In the genomic region with DNA sequence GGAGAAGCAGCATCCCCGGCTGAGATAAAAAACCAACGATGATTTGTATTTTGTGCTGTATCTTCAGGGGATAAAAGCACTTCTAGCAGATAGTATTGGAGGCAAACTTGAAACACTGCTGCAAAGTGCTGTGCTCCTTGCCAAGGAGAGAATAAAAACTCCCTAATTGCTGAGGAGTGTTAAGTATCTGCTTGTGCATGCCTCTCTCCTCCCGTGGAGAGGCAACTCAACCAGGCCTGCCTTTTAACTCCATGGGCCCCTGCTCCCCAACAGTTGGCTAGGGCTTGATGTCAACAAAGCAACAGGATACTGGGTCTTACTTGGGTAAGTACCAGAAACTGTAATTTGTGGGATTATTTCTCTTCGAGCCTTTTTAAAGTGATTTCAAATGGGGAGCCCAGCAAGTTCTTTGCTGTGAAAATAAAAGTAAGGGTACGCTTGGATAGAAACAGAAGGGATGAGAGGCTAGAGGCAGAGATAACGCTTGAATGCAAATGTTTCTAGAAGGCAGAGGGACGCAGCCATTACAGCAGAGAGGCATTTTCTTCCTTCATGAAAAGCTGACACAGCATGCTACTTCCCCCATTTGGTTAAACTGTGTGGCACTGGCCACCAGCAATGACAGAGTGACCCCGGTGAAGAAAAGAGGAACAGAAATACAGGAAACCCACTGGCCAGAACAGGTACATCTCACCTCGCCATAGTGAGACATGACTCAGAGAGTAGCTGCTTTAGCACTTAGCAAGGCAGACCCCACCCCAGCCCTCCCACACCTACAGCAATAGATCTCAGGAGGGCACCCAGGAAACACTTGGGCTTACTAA, we compare ENCODE assay signal across 17 mouse cellular contexts.
DNase-seq lines count a peak whose midpoint lies in the region; ATAC-seq lines count a peak whose summit lies in the region.
"Had no signal": no experiment of that assay in that cellular context is flagged by ENCODE, and none has a peak within 500 bp of the region (broad histone marks: within the 10 kb centered on the region; RNA-seq: fewer than 3 reads in every experiment).

No protein-coding gene starts in this region.

- DNase-seq in neural tube, embryonic 11.5 days (ENCODE audit: low spot score), result peak; percentile 21
- no peak for DNase-seq in neural tube, embryonic 10.5 days (ENCODE audit: extremely low spot score, low spot score)
- peak; percentile 42 for DNase-seq in midbrain, embryonic 14.5 days
- DNase-seq in heart, postnatal 4 days, result no peak
- no peak for DNase-seq in Muller cell, postnatal 12 days (ENCODE audit: inconsistent ontology term)
- no peak for DNase-seq in heart, adult 18-20 months
- DNase-seq in heart, embryonic 10.5 days (ENCODE audit: low spot score), result no peak
- DNase-seq: adrenal gland, adult 2 months; gastrocnemius, postnatal 25 days; liver, embryonic 13.5 days; right cerebral cortex, postnatal 4 days; thymus, postnatal 14 days had no signal

- H3K9ac ChIP-seq in neural tube, embryonic 11.5 days (ENCODE audit: low read length), result 0 out of 2 replicates have a peak overlapping the region, but pooled peaks have one; percentile 30
- H3K9ac ChIP-seq in hindbrain, embryonic 13.5 days, result no peak overlapping the region
- peak overlapping the region; percentile 27; the same call in 1 of the 2 replicates for H3K9ac ChIP-seq in midbrain, embryonic 14.5 days (replicated peaks; ENCODE audit: low read length)
- H3K9ac ChIP-seq: embryonic facial prominence, embryonic 12.5 days; liver, embryonic 13.5 days had no signal

- peaks cover 4% of the 10 kb centered on the region; the same call in 1 of the 2 replicates for H3K4me1 ChIP-seq in neural tube, embryonic 11.5 days (ENCODE audit: control insufficient read depth, insufficient read depth, low read length)
- peaks cover 17% of the 10 kb centered on the region for H3K4me1 ChIP-seq in hindbrain, embryonic 13.5 days (replicated peaks)
- H3K4me1 ChIP-seq in midbrain, embryonic 14.5 days (ENCODE audit: control insufficient read depth, insufficient read depth, low read length), result peaks cover 13% of the 10 kb centered on the region
- H3K4me1 ChIP-seq in heart, embryonic 10.5 days, result no peaks in the 10 kb centered on the region
- H3K4me1 ChIP-seq: embryonic facial prominence, embryonic 12.5 days; liver, embryonic 13.5 days had no signal

- WGBS in neural tube, embryonic 11.5 days, result 48% methylated on average over 9 of the region's 9 CpGs
- 24% methylated on average over 9 of the region's 9 CpGs for WGBS in hindbrain, embryonic 13.5 days
- WGBS in midbrain, embryonic 14.5 days, result 28% methylated on average over 9 of the region's 9 CpGs
- WGBS in heart, embryonic 10.5 days, result 69% methylated on average over 9 of the region's 9 CpGs

- no peaks in the 10 kb centered on the region for H3K36me3 ChIP-seq in neural tube, embryonic 11.5 days (ENCODE audit: control insufficient read depth, insufficient read depth, low read length)
- no peaks in the 10 kb centered on the region for H3K36me3 ChIP-seq in hindbrain, embryonic 13.5 days
- H3K36me3 ChIP-seq in midbrain, embryonic 14.5 days (ENCODE audit: control insufficient read depth, insufficient read depth, low read length), result no peaks in the 10 kb centered on the region
- no peaks in the 10 kb centered on the region for H3K36me3 ChIP-seq in heart, embryonic 10.5 days
- H3K36me3 ChIP-seq: embryonic facial prominence, embryonic 12.5 days; liver, embryonic 13.5 days had no signal

- H3K27ac ChIP-seq in neural tube, embryonic 11.5 days (ENCODE audit: low read depth, low read length), result peak overlapping the region; percentile 37; the same call in 1 of the 2 replicates
- peak overlapping the region; percentile 69 for H3K27ac ChIP-seq in hindbrain, embryonic 13.5 days
- H3K27ac ChIP-seq in midbrain, embryonic 14.5 days (replicated peaks; ENCODE audit: low read depth, low read length), result peak overlapping the region; percentile 66
- H3K27ac ChIP-seq in heart, embryonic 10.5 days, result no peak overlapping the region
- H3K27ac ChIP-seq: embryonic facial prominence, embryonic 12.5 days; kidney, postnatal 0 days; liver, embryonic 13.5 days had no signal

- no peak overlapping the region for H3K4me2 ChIP-seq in neural tube, embryonic 11.5 days (ENCODE audit: low read depth)
- H3K4me2 ChIP-seq in hindbrain, embryonic 13.5 days, result peak overlapping the region; percentile 3; the same call in 1 of the 2 replicates
- H3K4me2 ChIP-seq in midbrain, embryonic 14.5 days (ENCODE audit: low read length), result peak overlapping the region; percentile 23
- H3K4me2 ChIP-seq: embryonic facial prominence, embryonic 12.5 days; liver, embryonic 13.5 days had no signal

- ATAC-seq in neural tube, embryonic 11.5 days (ENCODE audit: insufficient read depth, low FRiP score, low TSS enrichment), result 0 out of 2 replicates have a peak, but pooled peaks have one; percentile 51
- ATAC-seq in hindbrain, embryonic 13.5 days (ENCODE audit: low FRiP score), result peak; percentile 73
- no peak; the same call in 1 of the 2 replicates for ATAC-seq in midbrain, embryonic 14.5 days (ENCODE audit: low FRiP score, low TSS enrichment)
- ATAC-seq: inflammation-experienced regulatory T-cells, adult 6 months; lung, postnatal 0 days had no signal

- no peaks in the 10 kb centered on the region for H3K27me3 ChIP-seq in neural tube, embryonic 11.5 days (ENCODE audit: control insufficient read depth, insufficient read depth, low read length)
- no peaks in the 10 kb centered on the region for H3K27me3 ChIP-seq in hindbrain, embryonic 13.5 days
- H3K27me3 ChIP-seq in midbrain, embryonic 14.5 days (ENCODE audit: control insufficient read depth, insufficient read depth, low read length), result no peaks in the 10 kb centered on the region
- H3K27me3 ChIP-seq in heart, embryonic 10.5 days (ENCODE audit: insufficient read depth, poor library complexity, severe bottlenecking), result no peaks in the 10 kb centered on the region
- H3K27me3 ChIP-seq: embryonic facial prominence, embryonic 12.5 days; liver, embryonic 13.5 days had no signal

- H3K9me3 ChIP-seq in neural tube, embryonic 11.5 days (ENCODE audit: control insufficient read depth, low read length), result no peaks in the 10 kb centered on the region
- no peaks in the 10 kb centered on the region for H3K9me3 ChIP-seq in hindbrain, embryonic 13.5 days
- H3K9me3 ChIP-seq in midbrain, embryonic 14.5 days (ENCODE audit: control insufficient read depth, low read length), result no peaks in the 10 kb centered on the region
- H3K9me3 ChIP-seq in heart, embryonic 10.5 days, result no peaks in the 10 kb centered on the region
- H3K9me3 ChIP-seq: embryonic facial prominence, embryonic 12.5 days; liver, embryonic 13.5 days had no signal

- no peak overlapping the region for H3K4me3 ChIP-seq in neural tube, embryonic 11.5 days (ENCODE audit: low read depth, low read length)
- no peak overlapping the region for H3K4me3 ChIP-seq in hindbrain, embryonic 13.5 days
- no peak overlapping the region for H3K4me3 ChIP-seq in midbrain, embryonic 14.5 days (replicated peaks; ENCODE audit: low read depth, low read length)
- no peak overlapping the region for H3K4me3 ChIP-seq in heart, embryonic 10.5 days
- H3K4me3 ChIP-seq: embryonic facial prominence, embryonic 12.5 days; liver, embryonic 13.5 days had no signal

Comparison
In these comparisons a context has a peak if more than half of its experiments do, and no peak if none do; other contexts are left out.
1. DNase-seq: peak in neural tube, embryonic 11.5 days (single experiment) and midbrain, embryonic 14.5 days (single experiment); none in neural tube, embryonic 10.5 days (single experiment), heart, postnatal 4 days (single experiment), Muller cell, postnatal 12 days (single experiment), heart, adult 18-20 months (0 of 2) and heart, embryonic 10.5 days (single experiment).